Mouse (Mus musculus): Measurements from ENCODE around the gene Bsdc1. TPM values are rescaled to one million over a fixed set of nuclear protein-coding genes. Genes with fewer than 3 reads are reported as not detected.

The Bsdc1 gene
- total RNA-seq, 1 experiment from 2014 or later, result 36.2 TPM

Other genes with a start within 250 kb of the Bsdc1 start
- gene C77080, start 200.2 kb upstream of the Bsdc1 start, total RNA-seq (2017), result 2.7 and 3.8 TPM in 2 replicates
- gene Sync, start 174.0 kb upstream of the Bsdc1 start, total RNA-seq (2017), result 0.05 TPM in 1 of 2 replicates, not detected in the other
- gene Rbbp4, start 126.2 kb upstream of the Bsdc1 start, total RNA-seq (2017), result 118 and 128 TPM in 2 replicates
- gene Zbtb8os, start 125.9 kb upstream of the Bsdc1 start, total RNA-seq (2017), result 89.1 and 106 TPM in 2 replicates
- 8.1 and 12.2 TPM in 2 replicates for gene Zbtb8a, start 83.5 kb upstream of the Bsdc1 start, total RNA-seq (2017)
- gene Zbtb8b, start 20.7 kb upstream of the Bsdc1 start, total RNA-seq (2017), result not detected in 2 replicates
- gene Tssk3, start 29.4 kb downstream of the Bsdc1 start, total RNA-seq (2017), result not detected in 2 replicates
- not detected in 2 replicates for gene Fam229a, start 29.6 kb downstream of the Bsdc1 start, total RNA-seq (2017)
- 159 and 228 TPM in 2 replicates for gene Marcksl1, start 52.0 kb downstream of the Bsdc1 start, total RNA-seq (2017)
- gene Hdac1, start 81.1 kb downstream of the Bsdc1 start, total RNA-seq (2017), result 104 TPM in 2 replicates
- 27.1 and 36.3 TPM in 2 replicates for gene Lck, start 112.1 kb downstream of the Bsdc1 start, total RNA-seq (2017)
- gene Fam167b, start 117.0 kb downstream of the Bsdc1 start, total RNA-seq (2017), result not detected in 2 replicates
- 226 and 281 TPM in 2 replicates for gene Eif3i, start 139.1 kb downstream of the Bsdc1 start, total RNA-seq (2017)
- 86.7 and 91.1 TPM in 2 replicates for gene Tmem234, start 139.1 kb downstream of the Bsdc1 start, total RNA-seq (2017)
- not detected in 2 replicates for gene Dcdc2b, start 152.7 kb downstream of the Bsdc1 start, total RNA-seq (2017)
- gene Iqcc, start 157.5 kb downstream of the Bsdc1 start, total RNA-seq (2017), result 11.4 and 25.6 TPM in 2 replicates
- gene Ccdc28b, start 162.4 kb downstream of the Bsdc1 start, total RNA-seq (2017), result 57.7 and 75.9 TPM in 2 replicates
- gene Txlna, start 179.5 kb downstream of the Bsdc1 start, total RNA-seq (2017), result 106 and 169 TPM in 2 replicates
- 16.0 and 22.8 TPM in 2 replicates for gene Kpna6, start 211.2 kb downstream of the Bsdc1 start, total RNA-seq (2017)
- 6.4 and 8.0 TPM in 2 replicates for gene Tmem39b, start 235.3 kb downstream of the Bsdc1 start, total RNA-seq (2017)

All from hematopoietic stem cell, adult 5-6 weeks (primary cell).